Mouse (Mus musculus) 416B (cell line): ENCODE results near the gene Gm37240.
A peak's percentile ranks its signal among the peaks of the same experiment; 100 is the strongest.

Experiments used
- DNase-seq: peaks from one replicate; pipeline ENCODE4 v3.0.0; 2011; ENCODE audit warnings: low read depth

The Gm37240 gene

GRCm38 (mm10) chr3:85573216-85573863, 314.0 kb downstream of the Gm37240 start:
- peak; percentile 19 for DNase-seq

GRCm38 (mm10) chr3:85572502-85572901, 314.8 kb downstream of the Gm37240 start:
- DNase-seq, result peak; percentile 85

GRCm38 (mm10) chr3:85571276-85571675, 316.0 kb downstream of the Gm37240 start:
- peak; percentile 96 for DNase-seq

GRCm38 (mm10) chr3:85564603-85565002, 322.7 kb downstream of the Gm37240 start:
- DNase-seq, result no peak

- DNase-seq, result no peak
Observed at GRCm38 (mm10) chr3:85553731-85554277, 333.5 kb downstream of the Gm37240 start.

GRCm38 (mm10) chr3:85551352-85551751, 336.0 kb downstream of the Gm37240 start:
- DNase-seq, result no peak

- no peak for DNase-seq
Observed at GRCm38 (mm10) chr3:85550312-85550711, 337.0 kb downstream of the Gm37240 start.

- peak; percentile 38 for DNase-seq
Observed at GRCm38 (mm10) chr3:85543652-85544051, 343.7 kb downstream of the Gm37240 start.

GRCm38 (mm10) chr3:85542765-85543164, 344.6 kb downstream of the Gm37240 start:
- peak; percentile 29 for DNase-seq

GRCm38 (mm10) chr3:85535621-85536520, 351.4 kb downstream of the Gm37240 start:
- DNase-seq, result no peak

GRCm38 (mm10) chr3:85535042-85535441, 352.3 kb downstream of the Gm37240 start:
- no peak for DNase-seq

GRCm38 (mm10) chr3:85532376-85532775, 354.9 kb downstream of the Gm37240 start:
- DNase-seq, result no peak

- no peak for DNase-seq
Observed at GRCm38 (mm10) chr3:85530601-85531161, 356.6 kb downstream of the Gm37240 start.

GRCm38 (mm10) chr3:85521311-85521907, 365.9 kb downstream of the Gm37240 start:
- no peak for DNase-seq

- no peak for DNase-seq
Observed at GRCm38 (mm10) chr3:85518668-85519067, 368.6 kb downstream of the Gm37240 start.

- DNase-seq, result no peak
Observed at GRCm38 (mm10) chr3:85518072-85518471, 369.2 kb downstream of the Gm37240 start.

GRCm38 (mm10) chr3:85516739-85517396, 370.4 kb downstream of the Gm37240 start:
- no peak for DNase-seq

- no peak for DNase-seq
Observed at GRCm38 (mm10) chr3:85514700-85515099, 372.6 kb downstream of the Gm37240 start.

GRCm38 (mm10) chr3:85508717-85509279, 378.5 kb downstream of the Gm37240 start:
- DNase-seq, result no peak

GRCm38 (mm10) chr3:85500096-85500495, 387.2 kb downstream of the Gm37240 start:
- no peak for DNase-seq

- DNase-seq, result no peak
Observed at GRCm38 (mm10) chr3:85496146-85496545, 391.2 kb downstream of the Gm37240 start.
